Mouse (Mus musculus): ENCODE data around the gene Stk11.

DNA sequence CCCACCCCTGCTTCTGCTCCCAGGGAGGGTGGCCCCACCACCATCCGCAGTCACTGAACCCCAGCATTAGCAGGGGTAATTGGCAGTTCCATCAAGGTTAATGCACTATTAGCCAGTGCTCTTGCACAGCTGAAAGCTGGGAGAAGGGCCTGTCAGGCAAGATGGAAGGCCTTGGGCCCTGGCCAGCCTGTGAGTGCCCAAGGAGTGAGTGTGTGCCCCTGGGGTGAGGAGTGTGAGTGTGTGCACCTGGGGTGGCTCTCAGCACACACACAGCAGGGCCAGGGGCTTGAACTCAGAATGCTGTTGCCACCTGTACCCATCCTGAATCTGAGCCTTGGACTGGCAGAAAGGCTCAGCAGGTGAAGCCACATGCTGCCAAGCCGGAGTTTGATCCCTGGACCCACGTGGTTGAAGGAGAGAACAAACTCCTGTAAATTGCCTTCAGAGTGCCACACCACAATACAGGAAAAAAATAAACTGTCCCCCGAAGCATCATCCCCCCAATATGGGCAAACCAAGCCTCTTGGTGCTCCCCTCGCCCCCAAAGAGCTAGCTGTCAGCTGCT lies 60.7 kb downstream of the Stk11 start:
- no peak for TF ChIP-seq HCFC1 (IDR thresholded peaks at IDR 0.05; ENCODE audit: borderline replicate concordance, insufficient read depth, low read length)
- no peak for TF ChIP-seq ZC3H11A (IDR thresholded peaks at IDR 0.05; ENCODE audit: borderline replicate concordance, low read depth, low read length)
- TF ChIP-seq CHD2 (IDR thresholded peaks at IDR 0.05; ENCODE audit: low read depth, low read length) = no peak
- no peak for TF ChIP-seq MAFK (IDR thresholded peaks at IDR 0.05; ENCODE audit: insufficient read depth, low read depth, low read length)
